Comparison of ENCODE assay signal across 10 mouse cellular contexts in genomic region chr2:93267791-93268190, GRCm38 (mm10).
DNase-seq lines count a peak whose midpoint lies in the region; ATAC-seq and TF ChIP-seq lines count a peak whose summit lies in the region.
"Had no signal": no experiment of that assay in that cellular context is flagged by ENCODE, and none has a peak within 500 bp of the region (broad histone marks: within the 10 kb centered on the region; RNA-seq: fewer than 3 reads in every experiment).

No protein-coding gene starts in this region.

- no peak for DNase-seq in hindbrain, embryonic 14.5 days (ENCODE audit: low spot score)
- no peak for DNase-seq in hindbrain, postnatal 0 days (ENCODE audit: low spot score)
- DNase-seq in right cerebral cortex, postnatal 14 days = no peak

- H3K27ac ChIP-seq in hindbrain, embryonic 14.5 days = peak overlapping the region; percentile 7
- no peak overlapping the region for H3K27ac ChIP-seq in hindbrain, postnatal 0 days
- H3K27ac ChIP-seq in heart, embryonic 11.5 days (ENCODE audit: low read depth, low read length) = peak overlapping the region; percentile 35; the same call in 1 of the 2 replicates
- 0 out of 2 replicates have a peak overlapping the region, but pooled peaks have one; percentile 64 for H3K27ac ChIP-seq in kidney, embryonic 15.5 days
- H3K27ac ChIP-seq in midbrain, embryonic 15.5 days = peak overlapping the region; percentile 51; the same call in 1 of the 2 replicates
- H3K27ac ChIP-seq: embryonic facial prominence, embryonic 13.5 days had no signal

- no peak for TF ChIP-seq CTCF in hindbrain, postnatal 0 days (IDR thresholded peaks at IDR 0.05; ENCODE audit: low read depth)

- H3K4me2 ChIP-seq in hindbrain, embryonic 14.5 days (replicated peaks) = no peak overlapping the region
- no peak overlapping the region for H3K4me2 ChIP-seq in hindbrain, postnatal 0 days (ENCODE audit: low read depth, low read length)
- no peak overlapping the region for H3K4me2 ChIP-seq in heart, embryonic 11.5 days
- H3K4me2 ChIP-seq in kidney, embryonic 15.5 days = no peak overlapping the region
- no peak overlapping the region for H3K4me2 ChIP-seq in midbrain, embryonic 15.5 days
- H3K4me2 ChIP-seq: embryonic facial prominence, embryonic 13.5 days had no signal

- peaks cover 31% of the 10 kb centered on the region for H3K4me1 ChIP-seq in hindbrain, embryonic 14.5 days (replicated peaks; ENCODE audit: control insufficient read depth, insufficient read depth, low read length)
- peaks cover 8% of the 10 kb centered on the region; the same call in 1 of the 2 replicates for H3K4me1 ChIP-seq in hindbrain, postnatal 0 days (ENCODE audit: insufficient read depth, low read length)
- H3K4me1 ChIP-seq in heart, embryonic 11.5 days (ENCODE audit: control insufficient read depth, insufficient read depth, low read length) = peaks cover 35% of the 10 kb centered on the region
- peaks cover 71% of the 10 kb centered on the region for H3K4me1 ChIP-seq in kidney, embryonic 15.5 days
- H3K4me1 ChIP-seq in midbrain, embryonic 15.5 days = peaks cover 35% of the 10 kb centered on the region

- 56% methylated on average over 4 of the region's 4 CpGs for WGBS in hindbrain, embryonic 14.5 days
- WGBS in hindbrain, postnatal 0 days = 79% methylated on average over 4 of the region's 4 CpGs
- WGBS in heart, embryonic 11.5 days (ENCODE audit: insufficient replicate concordance) = 26% methylated on average over 4 of the region's 4 CpGs
- WGBS in kidney, embryonic 15.5 days = 34% methylated on average over 4 of the region's 4 CpGs
- 67% methylated on average over 4 of the region's 4 CpGs for WGBS in midbrain, embryonic 15.5 days

- ATAC-seq in hindbrain, embryonic 14.5 days (ENCODE audit: low FRiP score) = 0 out of 2 replicates have a peak, but pooled peaks have one; percentile 14
- ATAC-seq in hindbrain, postnatal 0 days = no peak
- ATAC-seq in heart, embryonic 11.5 days (replicated peaks; ENCODE audit: insufficient number of reproducible peaks, low FRiP score, low TSS enrichment) = peak; percentile 63
- ATAC-seq in kidney, embryonic 15.5 days (replicated peaks; ENCODE audit: low FRiP score) = peak; percentile 23; the same call in 1 of the 2 replicates
- no peak for ATAC-seq in midbrain, embryonic 15.5 days (replicated peaks)
- ATAC-seq in activated CD4-positive, CD25-positive, alpha-beta regulatory T cell, adult 4 months = no peak
- no peak for ATAC-seq in cerebellum, adult (ENCODE audit: insufficient number of reproducible peaks, low FRiP score, low TSS enrichment)
- ATAC-seq: inflammation-experienced regulatory T-cells, adult 6 months had no signal

- H3K27me3 ChIP-seq in hindbrain, embryonic 14.5 days (ENCODE audit: control insufficient read depth, insufficient read depth, low read length) = no peaks in the 10 kb centered on the region
- H3K27me3 ChIP-seq in hindbrain, postnatal 0 days (ENCODE audit: insufficient read depth, low read length) = no peaks in the 10 kb centered on the region
- H3K27me3 ChIP-seq in heart, embryonic 11.5 days (ENCODE audit: control insufficient read depth, insufficient read depth, low read length) = no peaks in the 10 kb centered on the region
- H3K27me3 ChIP-seq in kidney, embryonic 15.5 days = no peaks in the 10 kb centered on the region
- no peaks in the 10 kb centered on the region for H3K27me3 ChIP-seq in midbrain, embryonic 15.5 days (replicated peaks)
- H3K27me3 ChIP-seq: embryonic facial prominence, embryonic 13.5 days had no signal

- H3K4me3 ChIP-seq in hindbrain, embryonic 14.5 days (replicated peaks; ENCODE audit: low read length) = no peak overlapping the region
- no peak overlapping the region for H3K4me3 ChIP-seq in hindbrain, postnatal 0 days (ENCODE audit: low read length)
- H3K4me3 ChIP-seq in heart, embryonic 11.5 days (ENCODE audit: low read depth, low read length) = no peak overlapping the region
- H3K4me3 ChIP-seq in kidney, embryonic 15.5 days (replicated peaks) = no peak overlapping the region
- no peak overlapping the region for H3K4me3 ChIP-seq in midbrain, embryonic 15.5 days
- H3K4me3 ChIP-seq: embryonic facial prominence, embryonic 13.5 days had no signal

- no peaks in the 10 kb centered on the region for H3K36me3 ChIP-seq in hindbrain, embryonic 14.5 days (replicated peaks; ENCODE audit: control insufficient read depth, insufficient read depth)
- no peaks in the 10 kb centered on the region for H3K36me3 ChIP-seq in hindbrain, postnatal 0 days (ENCODE audit: insufficient read depth, low read length)
- H3K36me3 ChIP-seq in heart, embryonic 11.5 days (ENCODE audit: control insufficient read depth, insufficient read depth, low read length) = no peaks in the 10 kb centered on the region
- no peaks in the 10 kb centered on the region for H3K36me3 ChIP-seq in kidney, embryonic 15.5 days
- no peaks in the 10 kb centered on the region for H3K36me3 ChIP-seq in midbrain, embryonic 15.5 days (replicated peaks)
- H3K36me3 ChIP-seq: embryonic facial prominence, embryonic 13.5 days had no signal

- no peaks in the 10 kb centered on the region for H3K9me3 ChIP-seq in hindbrain, embryonic 14.5 days (ENCODE audit: control insufficient read depth, low read length)
- no peaks in the 10 kb centered on the region for H3K9me3 ChIP-seq in hindbrain, postnatal 0 days (ENCODE audit: low read length)
- no peaks in the 10 kb centered on the region for H3K9me3 ChIP-seq in heart, embryonic 11.5 days (replicated peaks; ENCODE audit: control insufficient read depth, low read length)
- no peaks in the 10 kb centered on the region for H3K9me3 ChIP-seq in kidney, embryonic 15.5 days (replicated peaks)
- no peaks in the 10 kb centered on the region for H3K9me3 ChIP-seq in midbrain, embryonic 15.5 days
- H3K9me3 ChIP-seq: embryonic facial prominence, embryonic 13.5 days had no signal

- H3K9ac ChIP-seq in hindbrain, embryonic 14.5 days = no peak overlapping the region
- no peak overlapping the region for H3K9ac ChIP-seq in hindbrain, postnatal 0 days (replicated peaks; ENCODE audit: low read length)
- no peak overlapping the region; the same call in 1 of the 2 replicates for H3K9ac ChIP-seq in heart, embryonic 11.5 days (ENCODE audit: low read depth, low read length)
- H3K9ac ChIP-seq in kidney, embryonic 15.5 days = no peak overlapping the region
- no peak overlapping the region for H3K9ac ChIP-seq in midbrain, embryonic 15.5 days
- H3K9ac ChIP-seq: embryonic facial prominence, embryonic 13.5 days had no signal

Comparison
In these comparisons a context has a peak if more than half of its experiments do, and no peak if none do; other contexts are left out.
1. ATAC-seq: peak in hindbrain, embryonic 14.5 days (single experiment), heart, embryonic 11.5 days (single experiment) and kidney, embryonic 15.5 days (single experiment); none in hindbrain, postnatal 0 days (single experiment), midbrain, embryonic 15.5 days (single experiment), activated CD4-positive, CD25-positive, alpha-beta regulatory T cell, adult 4 months (single experiment) and cerebellum, adult (single experiment).